Mouse (Mus musculus) testis, adult 2 months (tissue): Measurements from ENCODE around the gene Nme7. TPM values are rescaled to one million over a fixed set of nuclear protein-coding genes. Genes with fewer than 3 reads are reported as not detected.

Source experiments
- H3K27ac ChIP-seq: fragments of 200-500 bp; 2 replicates; pipeline ENCODE4 v1.5.1; 2012; ENCODE audit warnings: low read depth, low read length; ENCODE audit not compliant: control insufficient read depth, insufficient read depth
- H3K27me3 ChIP-seq: fragments of 200-500 bp; 2 replicates; pipeline ENCODE4 v1.6.1; 2012; ENCODE audit warnings: mild to moderate bottlenecking, low read length, moderate library complexity; ENCODE audit not compliant: control insufficient read depth, insufficient read depth
- H3K36me3 ChIP-seq: fragments of 200-500 bp; 2 replicates; pipeline ENCODE4 v1.6.1; 2012; ENCODE audit warnings: mild to moderate bottlenecking, low read length; ENCODE audit not compliant: control insufficient read depth, insufficient read depth
- H3K4me1 ChIP-seq: fragments of 200-500 bp; 2 replicates; pipeline ENCODE4 v1.6.1; 2012; ENCODE audit warnings: low read length; ENCODE audit not compliant: control insufficient read depth, insufficient read depth
- H3K4me3 ChIP-seq: fragments of 200-500 bp; 2 replicates; pipeline ENCODE4 v1.5.1; 2012; ENCODE audit warnings: low read depth, mild to moderate bottlenecking, low read length, moderate library complexity, mixed read lengths; ENCODE audit not compliant: control insufficient read depth
- CTCF ChIP-seq: fragments of 200-500 bp; IDR thresholded peaks from 2 replicates; pipeline ENCODE4 v1.5.1; 2012; ENCODE audit warnings: low read depth, mild to moderate bottlenecking, inconsistent platforms, low read length, moderate library complexity; ENCODE audit not compliant: control insufficient read depth, insufficient read depth, insufficient replicate concordance
- POLR2A ChIP-seq: fragments of 200-500 bp; IDR thresholded peaks from 2 replicates; pipeline ENCODE4 v1.6.1; 2012; ENCODE audit warnings: low read depth, mild to moderate bottlenecking, inconsistent platforms, low read length, moderate library complexity; ENCODE audit not compliant: control insufficient read depth
- polyA plus RNA-seq: library from polyadenylated mRNA; depleted of rRNA; stranded (reverse); fragments of >200 nt; gene quantifications from 2 replicates; pipeline ENCODE4 v1.2.3, GENCODE M21; 2012; rRNA removed

Gene Nme7
- 39.0 and 42.8 TPM in 2 replicates for polyA plus RNA-seq

DNA sequence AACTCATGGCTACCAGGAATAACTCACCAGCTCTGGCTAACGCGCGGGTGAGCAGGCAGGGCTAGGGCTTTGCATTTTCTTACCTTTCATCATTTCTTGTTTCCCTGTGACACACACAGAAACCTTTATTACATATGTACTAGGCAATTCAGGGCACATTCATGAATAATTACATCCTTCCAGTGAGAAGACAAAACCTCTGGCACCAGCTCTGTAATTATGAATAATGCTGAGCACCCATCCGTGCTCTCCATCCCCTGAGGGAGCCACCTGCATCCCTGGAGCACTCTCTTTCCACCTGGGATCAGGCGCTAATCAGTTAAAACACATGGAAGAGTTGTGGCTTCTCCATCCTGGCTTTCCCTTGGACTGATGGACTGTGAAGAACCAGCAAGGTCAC, at the start of gene Nme7:
Gene Nme7 (plus strand): TSS at position 301 of the 400 bp plus-strand sequence.
- peak within 1 kb of the TSS; percentile 62 for H3K4me3 ChIP-seq
- no peaks in the 10 kb centered on the region for H3K27me3 ChIP-seq
- peaks cover 6% of the 10 kb centered on the region for H3K36me3 ChIP-seq
- no peaks in the 10 kb centered on the region for H3K4me1 ChIP-seq
- H3K27ac ChIP-seq, result peak within 1 kb of the TSS; percentile 29; the same call in 1 of the 2 replicates
- TF ChIP-seq POLR2A, result no peak
- no peak for TF ChIP-seq CTCF

DNA sequence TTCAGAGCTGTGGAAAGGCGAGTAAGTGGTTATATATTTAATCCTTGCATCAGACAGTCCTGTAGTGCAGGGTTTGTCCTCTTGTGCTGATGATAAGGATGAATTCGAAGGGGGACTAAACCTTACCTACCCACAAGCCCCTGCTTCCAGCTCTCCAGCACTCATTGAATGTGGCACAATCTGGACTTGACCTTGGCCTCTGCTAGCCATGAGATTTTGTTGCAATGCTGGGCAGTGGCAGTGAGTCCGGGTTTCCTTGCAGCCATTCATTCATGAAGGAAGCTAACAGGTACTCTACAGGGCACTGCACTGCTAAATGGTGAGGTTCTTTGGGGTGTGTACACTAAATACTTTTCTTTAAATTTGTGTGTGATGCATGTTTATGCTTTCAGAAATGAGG, 49.1 kb upstream of the Nme7 start:
- no peak overlapping the region for H3K4me3 ChIP-seq
- no peaks in the 10 kb centered on the region for H3K27me3 ChIP-seq
- TF ChIP-seq POLR2A, result no peak
- TF ChIP-seq CTCF, result no peak
- H3K27ac ChIP-seq, result no peak overlapping the region
- peaks cover 6% of the 10 kb centered on the region; the same call in 1 of the 2 replicates for H3K4me1 ChIP-seq
- H3K36me3 ChIP-seq, result no peaks in the 10 kb centered on the region; the same call in 1 of the 2 replicates

DNA sequence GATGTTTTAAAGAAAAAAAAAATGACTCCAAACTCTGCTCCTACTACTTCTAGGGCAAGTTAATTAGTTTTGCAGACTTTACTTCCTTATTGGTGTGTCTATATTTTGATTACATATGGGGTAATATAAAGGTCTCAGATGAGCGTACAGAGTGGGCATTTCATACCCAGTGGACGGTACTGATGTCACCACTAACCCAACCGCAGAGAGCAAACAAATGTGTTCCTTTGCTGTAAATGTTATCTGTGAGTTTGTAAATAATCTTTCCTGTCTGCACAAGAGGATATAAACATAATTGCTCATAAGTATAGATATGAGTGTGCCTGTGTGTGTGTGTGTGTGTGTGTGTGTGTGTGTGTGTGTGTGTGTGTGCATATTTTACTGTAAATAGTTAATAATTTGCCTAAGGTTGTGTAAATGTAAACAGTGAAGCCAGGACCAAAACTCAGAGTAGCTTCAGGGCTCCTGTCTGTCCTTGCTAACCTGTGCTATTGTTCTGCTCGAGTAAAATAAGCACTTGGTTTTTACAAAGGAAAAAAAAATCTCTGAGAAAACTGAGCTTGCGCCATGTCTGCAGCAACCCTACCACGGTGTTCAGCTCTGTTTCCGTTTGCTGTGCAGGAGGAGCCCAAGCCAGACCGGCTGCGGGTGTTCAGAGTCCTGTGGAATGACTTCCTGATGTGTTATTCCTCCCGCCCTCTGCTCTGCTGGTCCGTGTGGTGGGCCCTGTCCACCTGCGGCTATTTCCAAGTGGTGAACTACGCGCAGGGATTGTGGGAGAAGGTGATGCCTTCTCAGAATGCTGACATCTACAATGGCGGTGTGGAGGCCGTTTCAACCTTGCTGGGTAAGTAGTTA, 43.5 kb upstream of the Nme7 start:
- no peaks in the 10 kb centered on the region for H3K27me3 ChIP-seq
- TF ChIP-seq CTCF (no peak), POLR2A (no peak)
- H3K27ac ChIP-seq, result no peak overlapping the region
- no peaks in the 10 kb centered on the region for H3K4me1 ChIP-seq
- peaks cover 1% of the 10 kb centered on the region; the same call in 1 of the 2 replicates for H3K36me3 ChIP-seq
- H3K4me3 ChIP-seq, result no peak overlapping the region

- TF ChIP-seq CTCF (no peak), POLR2A (no peak)
- Histone ChIP-seq H3K4me3 (no peak overlapping the region), H3K4me1 (no peaks in the 10 kb centered on the region), H3K36me3 (peaks cover 1% of the 10 kb centered on the region; the same call in 1 of the 2 replicates), H3K27ac (no peak overlapping the region), H3K27me3 (no peaks in the 10 kb centered on the region)
These were observed 42.4 kb upstream of the Nme7 start for GRCm38 (mm10) chr1:164261553-164261952.

DNA sequence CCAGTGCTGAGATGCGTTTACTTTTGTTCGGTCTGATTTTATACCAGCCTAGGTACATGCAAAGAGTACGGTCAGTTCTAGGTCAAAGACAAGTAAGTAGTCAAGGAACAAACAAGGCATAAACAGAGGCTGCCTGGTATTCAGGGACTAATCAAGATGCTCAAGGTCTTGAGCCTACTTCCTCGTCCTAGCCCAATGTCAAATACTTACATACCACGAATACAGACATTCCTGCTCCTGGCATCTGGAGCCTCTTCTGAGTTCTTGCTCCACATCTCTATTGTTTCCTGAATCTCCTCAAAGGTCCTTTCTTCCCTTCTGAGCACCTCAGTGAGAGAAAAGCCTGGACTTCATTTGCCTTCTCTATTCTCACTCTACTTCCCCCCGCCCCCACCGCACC, 33.0 kb upstream of the Nme7 start:
- no peak overlapping the region for H3K4me3 ChIP-seq
- no peak overlapping the region for H3K27ac ChIP-seq
- H3K36me3 ChIP-seq, result no peaks in the 10 kb centered on the region
- no peaks in the 10 kb centered on the region for H3K27me3 ChIP-seq
- no peak for TF ChIP-seq CTCF
- no peak for TF ChIP-seq POLR2A
- H3K4me1 ChIP-seq, result peaks cover 8% of the 10 kb centered on the region

DNA sequence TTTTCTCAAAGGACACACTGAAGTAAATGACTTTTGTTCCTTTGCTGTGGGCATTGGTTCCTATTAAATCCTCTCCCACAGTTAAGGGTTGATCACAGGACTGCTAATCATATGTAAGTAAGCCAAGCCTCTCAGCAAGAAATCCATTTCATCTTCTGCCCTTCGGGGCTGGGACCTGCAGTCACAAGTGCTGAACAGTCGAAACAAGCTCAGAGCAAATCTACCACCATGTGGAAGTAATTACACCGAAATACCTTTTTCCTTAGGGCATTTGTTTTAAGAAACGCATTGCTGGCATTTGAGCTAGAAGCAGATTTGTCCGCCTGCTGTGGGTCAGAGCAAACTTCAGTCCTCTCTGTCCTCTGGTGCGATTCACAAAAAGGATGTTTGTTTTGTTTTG, 30.3 kb upstream of the Nme7 start:
- no peak overlapping the region for H3K4me3 ChIP-seq
- H3K27ac ChIP-seq, result no peak overlapping the region
- peaks cover 2% of the 10 kb centered on the region for H3K4me1 ChIP-seq
- no peaks in the 10 kb centered on the region for H3K36me3 ChIP-seq
- no peaks in the 10 kb centered on the region for H3K27me3 ChIP-seq
- TF ChIP-seq CTCF, result no peak
- TF ChIP-seq POLR2A, result no peak

GRCm38 (mm10) chr1:164275455-164275954, 28.4 kb upstream of the Nme7 start, which contains the start of gene Ccdc181:
Ccdc181 (plus strand) TSS chr1:164275585.
- Histone ChIP-seq H3K4me1 (peaks cover 2% of the 10 kb centered on the region), H3K36me3 (no peaks in the 10 kb centered on the region; the same call in 1 of the 2 replicates), H3K27me3 (no peaks in the 10 kb centered on the region), H3K27ac (peak within 1 kb of the TSS; percentile 93), H3K4me3 (peak within 1 kb of the TSS; percentile 96)
- TF ChIP-seq POLR2A, result peak; percentile 81
- TF ChIP-seq CTCF, result no peak

DNA sequence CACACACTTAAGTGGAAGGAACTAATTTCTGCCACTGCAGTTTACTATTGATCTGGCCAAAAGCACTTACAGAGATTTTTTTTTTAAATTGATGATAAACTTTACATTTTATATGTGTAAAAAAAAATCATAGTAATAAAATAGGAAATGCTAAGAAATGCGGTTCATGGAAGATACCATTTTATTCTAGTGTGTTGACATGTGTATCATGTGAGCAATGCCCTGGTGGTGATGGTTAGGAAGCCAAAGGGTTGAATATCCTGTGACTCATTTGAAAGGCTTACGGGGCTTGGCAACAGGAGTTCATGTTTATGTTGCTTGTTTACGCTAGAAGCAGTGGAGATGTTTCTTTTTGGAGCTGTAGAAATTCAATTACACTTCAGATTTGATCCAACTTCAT, 27.4 kb upstream of the Nme7 start:
- Histone ChIP-seq H3K27ac (no peak overlapping the region), H3K4me3 (no peak overlapping the region; the same call in 1 of the 2 replicates), H3K4me1 (peaks cover 2% of the 10 kb centered on the region), H3K36me3 (peaks cover 2% of the 10 kb centered on the region), H3K27me3 (no peaks in the 10 kb centered on the region)
- no peak for TF ChIP-seq POLR2A
- TF ChIP-seq CTCF, result no peak
